Mouse (Mus musculus): ENCODE results near the gene Adad2. TPM values are rescaled to one million over a fixed set of nuclear protein-coding genes. Genes with fewer than 3 reads are reported as not detected.

The Adad2 gene
- total RNA-seq, 2 experiments from 2014 or later: not detected

DNA sequence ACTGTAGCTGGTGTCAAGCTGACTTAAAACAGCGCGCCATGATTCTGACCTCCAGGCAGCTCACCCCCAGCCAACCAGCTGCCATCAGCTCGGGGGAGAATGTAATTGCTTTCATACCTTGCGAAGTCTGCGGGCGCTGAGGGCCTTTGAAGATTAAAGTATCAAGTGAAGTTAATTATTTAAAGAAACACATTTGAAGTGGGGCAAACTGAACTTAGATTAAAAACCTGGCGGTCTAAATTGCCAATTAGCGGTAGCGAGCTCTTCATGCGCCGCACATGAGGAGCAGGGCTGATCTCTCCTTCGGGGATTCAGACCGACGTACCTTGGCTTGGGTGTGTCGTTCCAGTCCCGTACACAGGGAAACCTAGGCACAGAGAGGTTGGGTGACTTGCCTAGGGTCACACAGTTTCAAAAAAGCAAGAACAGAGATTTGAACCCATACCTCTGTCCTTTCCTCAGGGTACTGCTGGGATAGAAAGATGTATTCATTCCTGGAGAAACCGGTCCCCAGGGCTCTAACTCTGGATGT lies 31.9 kb downstream of the Adad2 start:
- DNase-seq: no peak

DNA sequence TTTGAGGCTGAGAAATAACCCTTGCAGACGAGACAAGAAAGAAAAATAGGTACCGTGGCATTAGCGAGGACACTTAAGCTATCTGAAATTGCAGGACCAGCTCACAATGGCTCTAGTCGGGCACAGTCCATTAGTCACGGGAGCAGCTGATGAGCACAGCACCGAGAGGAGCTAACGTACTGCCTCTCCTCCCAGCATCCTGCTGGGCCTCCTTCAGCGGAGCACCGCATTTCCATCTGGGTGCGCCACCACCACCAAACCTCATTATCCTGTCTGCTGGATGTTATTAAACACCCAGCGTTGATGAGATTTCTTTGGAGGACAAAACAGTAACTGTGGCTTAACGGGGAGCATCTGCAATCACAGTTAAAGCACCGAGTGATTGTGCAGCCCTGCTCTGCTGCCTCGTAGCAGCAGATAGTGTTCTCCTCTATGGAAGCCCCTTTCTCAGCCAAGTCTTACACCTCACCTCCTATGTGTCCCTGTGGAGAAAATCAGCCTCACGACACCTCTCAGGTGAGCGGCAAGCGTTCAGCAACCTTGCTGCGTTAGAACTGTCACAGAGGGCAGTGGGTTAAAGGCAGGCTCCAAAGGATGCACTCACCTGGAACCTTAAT lies 32.5 kb downstream of the Adad2 start:
- no peak for DNase-seq

DNA sequence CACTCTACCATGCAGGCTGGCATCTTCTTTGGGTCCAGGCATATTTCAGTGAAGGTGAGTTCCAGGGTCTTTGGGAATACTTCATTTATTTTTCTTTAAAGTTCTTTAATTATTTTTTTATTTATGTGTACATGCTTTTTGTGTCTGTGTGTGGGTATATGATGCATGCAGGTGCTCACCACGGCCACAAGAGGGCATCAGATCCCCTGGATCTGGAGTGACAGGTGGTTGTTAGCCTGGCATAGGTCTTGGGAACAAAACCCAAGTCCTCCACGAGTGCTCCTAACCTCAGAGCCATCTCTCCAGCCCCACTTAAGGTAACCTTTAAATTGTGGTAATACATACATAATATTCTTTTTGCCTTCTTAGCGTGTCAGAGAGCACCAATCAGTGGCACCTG lies 33.6 kb downstream of the Adad2 start:
- DNase-seq: no peak

DNA sequence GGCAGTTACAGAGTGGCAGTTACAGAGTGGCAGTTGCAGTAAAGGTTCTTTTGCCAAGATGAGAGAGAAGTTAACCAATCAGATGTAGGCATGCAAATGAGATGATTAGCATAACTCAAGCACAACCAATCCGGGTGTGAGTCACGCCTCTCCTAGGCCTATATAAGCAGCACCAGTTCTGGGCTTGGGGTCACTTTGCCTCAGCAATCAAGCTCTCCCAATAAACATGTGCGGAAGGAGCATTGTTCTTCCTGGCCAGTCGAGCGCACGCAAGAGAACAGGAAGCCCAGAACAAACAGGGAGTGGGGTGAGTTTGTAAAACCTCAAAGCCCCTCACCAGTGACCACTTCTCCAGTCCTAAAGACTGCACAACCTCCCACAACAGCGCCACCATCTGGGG lies 34.3 kb downstream of the Adad2 start:
- no peak for DNase-seq

DNA sequence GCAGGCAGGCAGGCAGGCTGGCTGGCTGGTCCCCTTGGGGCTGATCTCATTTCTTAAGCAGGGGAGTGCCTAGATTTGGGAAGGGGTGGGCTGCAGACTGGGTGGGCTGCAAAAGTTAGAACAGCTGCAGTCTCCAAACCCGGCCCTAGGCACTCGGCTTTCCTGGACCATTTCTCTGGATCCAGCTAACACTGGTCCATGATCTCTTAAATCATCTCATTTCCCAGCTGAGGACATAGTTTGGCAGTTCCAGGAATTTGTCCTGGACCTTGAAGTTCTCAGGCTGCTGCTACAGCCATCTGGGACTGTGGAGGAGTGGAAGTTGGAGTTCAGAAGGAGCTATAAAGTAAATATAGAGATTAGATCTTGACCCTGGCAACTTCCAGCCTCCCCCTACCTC lies 38.8 kb downstream of the Adad2 start:
- DNase-seq: no peak

DNA sequence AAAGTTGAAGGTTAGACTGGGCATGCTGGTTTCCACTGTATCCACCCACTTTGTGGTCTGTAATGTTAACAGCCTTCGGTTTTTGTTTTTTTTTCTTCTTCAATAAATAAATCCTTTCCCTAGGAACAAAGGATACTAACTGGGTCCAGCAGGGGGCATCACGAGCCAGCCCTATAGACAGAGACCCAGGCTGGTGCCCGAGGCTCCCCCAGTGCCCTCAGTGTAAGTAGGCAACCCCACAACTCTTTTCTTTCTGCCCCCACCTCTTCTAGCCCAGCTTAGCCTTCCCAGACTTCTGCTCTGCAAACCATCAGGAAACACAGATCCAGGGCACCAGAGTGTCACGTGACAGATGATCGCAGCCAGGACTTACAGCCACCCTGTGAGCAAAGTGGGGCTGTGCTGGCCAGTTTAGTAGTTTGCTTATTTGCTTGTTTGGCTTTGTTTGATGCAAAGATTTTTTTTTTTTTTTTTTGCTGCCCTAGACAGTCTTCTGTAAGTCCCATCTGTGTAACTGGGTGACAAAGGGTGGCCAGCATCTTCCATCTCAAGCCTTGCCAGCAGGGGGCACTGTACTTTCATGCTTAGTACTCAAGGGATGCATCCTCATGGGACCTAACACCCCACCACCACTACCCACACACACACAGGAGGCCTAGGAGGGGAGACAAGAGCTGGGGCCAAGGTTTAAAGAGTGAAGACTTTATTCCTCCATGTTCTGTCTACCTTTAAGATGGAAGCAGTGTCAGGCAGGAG lies 44.3 kb downstream of the Adad2 start:
- peak; percentile 63 for DNase-seq

DNA sequence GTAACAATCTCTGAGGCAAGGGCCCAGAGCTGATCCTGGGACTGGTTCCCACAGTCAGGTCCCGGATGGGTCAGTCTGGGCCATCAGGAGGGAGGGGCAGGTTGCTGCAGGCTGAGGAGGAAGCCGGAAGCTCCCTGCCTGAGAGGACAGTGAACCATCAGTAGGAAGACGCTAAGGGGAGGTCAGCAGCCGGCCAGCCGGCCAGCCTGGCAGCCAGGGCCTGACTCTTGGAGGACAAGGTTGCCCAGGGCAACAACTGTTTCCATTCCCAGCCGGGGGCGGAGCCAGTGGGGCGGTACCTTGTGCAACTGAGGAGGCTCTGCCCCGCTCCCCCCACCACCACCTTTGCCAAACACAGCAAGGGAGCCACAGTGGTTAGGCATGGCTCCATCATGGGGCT lies 48.5 kb downstream of the Adad2 start:
- DNase-seq: peak; percentile 79

DNA sequence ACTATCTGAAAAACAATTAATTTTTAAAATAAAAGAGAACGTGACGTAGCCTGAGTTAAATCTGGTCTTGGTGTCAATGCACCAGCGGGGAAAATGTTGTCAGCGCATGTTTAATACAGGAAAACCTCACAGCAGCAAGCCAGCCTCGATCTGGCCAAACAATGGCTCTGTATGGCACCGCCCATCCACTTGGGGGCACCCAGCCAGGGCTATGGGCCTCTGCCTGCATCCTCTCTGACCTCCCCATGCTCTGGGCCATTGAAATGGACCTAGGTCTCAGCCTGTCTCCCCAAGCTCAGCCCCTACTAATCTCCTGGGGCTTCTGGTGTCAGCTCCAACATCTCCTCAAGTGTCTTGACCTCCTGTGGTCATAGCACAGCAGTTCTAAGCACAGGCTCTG lies 49.3 kb downstream of the Adad2 start:
- no peak for DNase-seq

DNA sequence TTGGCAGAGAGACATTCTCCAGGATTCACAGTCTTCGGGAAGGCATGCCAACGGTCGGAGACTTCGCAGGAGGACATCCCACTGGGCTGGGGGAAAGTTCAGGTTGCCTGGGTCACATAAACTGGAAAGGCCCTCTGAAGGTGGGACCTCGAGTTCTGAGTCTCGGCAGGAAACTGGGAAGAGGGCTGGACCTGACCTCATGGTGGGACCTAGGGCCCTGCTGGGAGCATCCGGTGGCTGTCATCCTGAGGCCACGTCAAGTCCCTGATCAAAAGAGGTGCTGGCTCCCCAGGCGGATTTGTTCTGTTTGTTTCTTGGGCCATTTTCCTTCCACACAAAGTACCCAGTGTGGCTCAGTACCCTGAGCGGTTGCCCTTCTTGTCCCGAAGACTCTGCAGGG lies 50.9 kb downstream of the Adad2 start:
- no peak for DNase-seq

DNA sequence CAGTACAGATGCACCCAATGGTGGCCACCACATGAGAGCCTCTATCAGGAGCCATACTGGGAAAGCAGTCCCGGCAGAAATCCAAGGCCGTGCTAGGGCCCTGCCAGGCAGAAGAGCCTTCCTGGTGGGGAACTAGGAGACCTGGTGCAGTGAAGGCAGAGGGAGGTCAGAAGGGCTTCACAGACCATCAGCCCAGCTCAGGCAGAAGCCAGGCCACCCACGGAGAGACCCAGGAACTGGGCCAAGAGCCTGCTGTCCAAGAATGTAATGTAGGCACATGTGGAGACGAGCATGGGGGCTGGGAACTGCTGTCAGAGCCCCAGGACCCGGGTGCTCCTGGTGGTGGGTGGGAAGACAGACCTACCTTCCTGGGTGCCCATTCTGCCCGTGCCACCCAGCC lies 52.7 kb downstream of the Adad2 start:
- peak; percentile 55 for DNase-seq

Other genes starting within 250 kb of the Adad2 start
- gene Mlycd, start 217.9 kb upstream of the Adad2 start, total RNA-seq (2021): 10 to 100 TPM; 69.7 to 86.6 TPM
- gene Osgin1, start 178.6 kb upstream of the Adad2 start, total RNA-seq (2021): 10 to 100 TPM; 72.1 to 81.4 TPM
- 10 to 100 TPM in 1 of 2 experiments, 1 to 10 TPM in 1; 9.4 to 11.9 TPM for gene Necab2, start 166.0 kb upstream of the Adad2 start, total RNA-seq (2021)
- not detected for gene Slc38a8, start 111.0 kb upstream of the Adad2 start, total RNA-seq (2021)
- gene Mbtps1, start 54.0 kb upstream of the Adad2 start, total RNA-seq (2021): 100 to 1,000 TPM; 103 to 114 TPM
- 10 to 100 TPM; 24.8 to 28.0 TPM for gene Hsdl1, start 37.6 kb upstream of the Adad2 start, total RNA-seq (2021)
- not detected for gene Dnaaf1, start 37.5 kb upstream of the Adad2 start, total RNA-seq (2021)
- 10 to 100 TPM; 10.1 to 13.0 TPM for gene Taf1c, start 7.5 kb upstream of the Adad2 start, total RNA-seq (2021)
- under 1 TPM; 0.42 to 0.79 TPM for gene Kcng4, start 22.9 kb downstream of the Adad2 start, total RNA-seq (2021)
- 10 to 100 TPM; 15.4 to 17.4 TPM for gene Wfdc1, start 53.6 kb downstream of the Adad2 start, total RNA-seq (2021)
- under 1 TPM; 0.12 to 0.39 TPM for gene Atp2c2, start 87.3 kb downstream of the Adad2 start, total RNA-seq (2021)
- gene Tldc1, start 165.7 kb downstream of the Adad2 start, total RNA-seq (2021): 10 to 100 TPM in 1 of 2 experiments, 1 to 10 TPM in 1; 8.7 to 12.0 TPM
- gene Cotl1, start 227.8 kb downstream of the Adad2 start, total RNA-seq (2021): 10 to 100 TPM; 68.0 to 77.5 TPM
- 10 to 100 TPM in 1 of 2 experiments, 1 to 10 TPM in 1; 7.3 to 11.2 TPM for gene Klhl36, start 249.5 kb downstream of the Adad2 start, total RNA-seq (2021)